Mouse (Mus musculus): ENCODE results near the gene Slc16a14.

DNA sequence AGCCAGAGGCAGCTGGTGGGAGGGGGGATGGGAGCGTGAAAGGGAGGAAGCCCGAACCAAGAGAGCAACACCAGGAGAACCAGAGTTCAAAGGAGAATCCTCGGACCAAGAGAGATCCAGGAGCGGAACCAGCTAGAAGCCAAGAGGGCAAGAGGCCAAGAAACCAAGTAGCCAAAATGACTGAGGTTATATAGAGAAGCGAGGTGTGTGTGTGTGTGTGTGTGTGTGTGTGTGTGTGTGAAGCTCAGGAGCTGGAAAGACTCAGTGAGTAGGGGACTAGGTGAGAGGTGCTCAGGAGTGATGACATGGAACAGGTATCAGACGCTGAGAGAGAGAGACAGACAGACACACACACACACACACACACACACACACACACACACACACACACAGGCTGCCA, 63.8 kb downstream of the Slc16a14 start:
- TF ChIP-seq CTCF (IDR thresholded peaks at IDR 0.05; ENCODE audit: low read depth) = no peak
- no peak for TF ChIP-seq EP300 (IDR thresholded peaks at IDR 0.05; ENCODE audit: low read depth)
